Mouse (Mus musculus): ENCODE measurements around the gene Nrxn1. TPM values are rescaled to one million over a fixed set of nuclear protein-coding genes. Genes with fewer than 3 reads are reported as not detected.
A peak's percentile ranks its signal among the peaks of the same experiment; 100 is the strongest.

The Nrxn1 gene
- total RNA-seq (2014; rRNA removed) (13.6 and 13.9 TPM in 2 replicates), polyA plus RNA-seq (2012; rRNA removed) (2.9 and 3.1 TPM in 2 replicates)

DNA sequence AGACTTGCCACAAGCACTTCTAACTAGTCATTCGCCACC lies at the start of gene Nrxn1:
Gene Nrxn1, minus strand, starts transcription at position 30 of the 39 bp plus-strand sequence.
- Histone ChIP-seq H3K9ac (ENCODE audit: low read depth, low read length) (no peak within 1 kb of the TSS), H3K27me3 (ENCODE audit: control insufficient read depth, insufficient read depth, low read length) (no peaks in the 10 kb centered on the region), H3K4me1 (ENCODE audit: control insufficient read depth, insufficient read depth, low read length) (no peaks in the 10 kb centered on the region), H3K36me3 (ENCODE audit: control insufficient read depth, insufficient read depth, low read length) (no peaks in the 10 kb centered on the region), H3K27ac (replicated peaks; ENCODE audit: insufficient read depth, low read depth, low read length) (no peak within 1 kb of the TSS), H3K4me3 (ENCODE audit: insufficient read depth, low read depth, low read length) (peak within 1 kb of the TSS; percentile 27; the same call in 1 of the 2 replicates), H3K79me2 (ENCODE audit: control insufficient read depth, insufficient read depth, low read length) (no peaks in the 10 kb centered on the region)
- WGBS = 0% methylated on average over 1 of the region's 1 CpGs
- no peak for TF ChIP-seq CTCF (IDR thresholded peaks at IDR 0.05; ENCODE audit: low read depth, low read length)
- no peak for DNase-seq (ENCODE audit: extremely low read depth, low read depth, low spot score)

DNA sequence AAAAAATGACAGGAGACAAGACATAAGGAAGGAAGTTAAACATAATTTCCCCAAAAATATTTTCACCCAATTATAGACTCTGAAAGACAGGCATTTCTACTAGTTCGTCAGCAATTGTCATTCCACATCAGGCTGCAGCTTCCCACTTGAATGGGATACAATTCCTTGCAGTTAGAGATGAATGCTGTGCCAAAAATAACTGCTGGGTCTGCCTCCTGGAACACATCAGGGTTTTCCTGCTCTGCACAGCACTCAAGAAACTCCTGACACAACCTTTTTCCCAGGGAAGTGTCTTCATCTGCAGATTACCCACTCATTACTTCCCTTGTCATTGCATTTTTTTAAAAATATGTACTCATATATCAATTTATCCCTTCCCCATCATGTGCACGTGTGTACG lies 44.0 kb upstream of the Nrxn1 start:
- no peak for TF ChIP-seq CTCF (IDR thresholded peaks at IDR 0.05; ENCODE audit: low read depth, low read length)
- H3K27me3 ChIP-seq (ENCODE audit: control insufficient read depth, insufficient read depth, low read length) = no peaks in the 10 kb centered on the region
- no peak overlapping the region for H3K27ac ChIP-seq (replicated peaks; ENCODE audit: insufficient read depth, low read depth, low read length)
- H3K4me1 ChIP-seq (ENCODE audit: control insufficient read depth, insufficient read depth, low read length) = no peaks in the 10 kb centered on the region
- H3K79me2 ChIP-seq (ENCODE audit: control insufficient read depth, insufficient read depth, low read length) = no peaks in the 10 kb centered on the region
- DNase-seq (ENCODE audit: extremely low read depth, low read depth, low spot score) = no peak
- H3K9ac ChIP-seq (ENCODE audit: low read depth, low read length) = no peak overlapping the region
- WGBS = 52% methylated on average over 3 of the region's 3 CpGs
- no peak overlapping the region for H3K4me3 ChIP-seq (ENCODE audit: insufficient read depth, low read depth, low read length)
- no peaks in the 10 kb centered on the region for H3K36me3 ChIP-seq (ENCODE audit: control insufficient read depth, insufficient read depth, low read length)

DNA sequence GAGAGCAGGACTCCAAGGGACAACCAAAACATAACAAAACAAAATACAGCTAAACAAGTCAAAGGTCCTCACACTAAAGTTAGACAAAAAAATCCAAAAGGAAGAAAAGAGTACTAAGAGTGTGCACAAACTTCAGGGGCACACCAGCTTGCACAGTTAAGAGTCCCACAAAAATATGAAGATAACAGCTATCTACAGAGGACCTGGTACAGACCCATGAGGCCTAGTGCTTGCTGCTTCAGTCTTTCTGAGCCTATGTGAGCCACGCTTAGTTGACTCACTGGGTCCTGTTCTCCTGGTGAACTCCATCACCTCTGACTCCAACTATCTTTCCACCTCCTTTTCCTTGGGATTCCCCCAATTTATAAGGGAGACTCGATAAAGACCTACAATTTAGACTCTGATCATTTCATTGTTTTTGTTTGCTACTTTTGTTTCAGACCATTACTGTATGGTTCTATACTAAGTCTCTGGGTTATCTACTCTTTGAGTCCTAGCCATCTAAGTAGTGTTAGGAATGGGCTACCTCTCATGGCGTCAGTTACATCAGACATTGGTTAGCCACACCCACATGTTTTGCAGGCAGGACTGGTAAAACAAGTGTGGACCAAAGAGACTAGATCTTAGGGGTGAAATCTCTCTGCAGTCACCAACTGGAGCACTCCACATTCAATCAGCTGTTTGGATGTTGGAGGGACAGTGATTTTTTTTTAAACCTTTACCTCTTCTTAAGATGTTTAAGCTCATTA lies 20.2 kb upstream of the Nrxn1 start:
- H3K9ac ChIP-seq (ENCODE audit: low read depth, low read length) = no peak overlapping the region
- TF ChIP-seq POLR2A (IDR thresholded peaks at IDR 0.05; ENCODE audit: extremely low read depth, insufficient read depth, low read length) = no peak
- no peak for TF ChIP-seq CTCF (IDR thresholded peaks at IDR 0.05; ENCODE audit: low read depth, low read length)
- no peaks in the 10 kb centered on the region for H3K79me2 ChIP-seq (ENCODE audit: control insufficient read depth, insufficient read depth, low read length)
- H3K4me1 ChIP-seq (ENCODE audit: control insufficient read depth, insufficient read depth, low read length) = no peaks in the 10 kb centered on the region
- H3K36me3 ChIP-seq (ENCODE audit: control insufficient read depth, insufficient read depth, low read length) = no peaks in the 10 kb centered on the region
- WGBS = 75% methylated on average over 3 of the region's 3 CpGs
- H3K4me3 ChIP-seq (ENCODE audit: insufficient read depth, low read depth, low read length) = no peak overlapping the region
- DNase-seq (ENCODE audit: extremely low read depth, low read depth, low spot score) = no peak
- no peak overlapping the region for H3K27ac ChIP-seq (replicated peaks; ENCODE audit: insufficient read depth, low read depth, low read length)
- H3K27me3 ChIP-seq (ENCODE audit: control insufficient read depth, insufficient read depth, low read length) = no peaks in the 10 kb centered on the region

DNA sequence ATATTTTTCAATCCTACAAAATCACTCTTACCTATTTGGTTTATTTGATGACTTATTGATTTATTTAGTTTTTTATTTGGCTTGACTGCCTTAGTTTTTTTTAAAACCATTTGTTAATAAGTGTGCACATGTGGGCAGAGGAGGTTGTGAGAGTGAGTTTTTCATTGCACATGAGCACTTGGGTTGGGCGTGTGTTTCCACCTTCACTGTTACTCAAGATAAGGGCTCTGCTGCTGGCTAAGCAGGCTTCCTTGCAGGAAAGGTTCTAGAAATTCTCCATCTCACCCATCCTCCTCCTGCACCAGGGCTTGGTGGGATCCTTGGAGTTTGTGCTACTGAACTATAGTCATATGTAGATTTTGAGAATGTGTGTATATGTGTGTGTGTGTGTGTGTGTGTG lies 19.2 kb upstream of the Nrxn1 start:
- Histone ChIP-seq H3K79me2 (ENCODE audit: control insufficient read depth, insufficient read depth, low read length) (no peaks in the 10 kb centered on the region), H3K27me3 (ENCODE audit: control insufficient read depth, insufficient read depth, low read length) (no peaks in the 10 kb centered on the region), H3K27ac (replicated peaks; ENCODE audit: insufficient read depth, low read depth, low read length) (no peak overlapping the region), H3K4me1 (ENCODE audit: control insufficient read depth, insufficient read depth, low read length) (no peaks in the 10 kb centered on the region), H3K4me3 (ENCODE audit: insufficient read depth, low read depth, low read length) (no peak overlapping the region), H3K36me3 (ENCODE audit: control insufficient read depth, insufficient read depth, low read length) (no peaks in the 10 kb centered on the region), H3K9ac (ENCODE audit: low read depth, low read length) (no peak overlapping the region)
- TF ChIP-seq CTCF (IDR thresholded peaks at IDR 0.05; ENCODE audit: low read depth, low read length) (no peak), POLR2A (IDR thresholded peaks at IDR 0.05; ENCODE audit: extremely low read depth, insufficient read depth, low read length) (no peak)
- 88% methylated on average over 1 of the region's 1 CpGs for WGBS
- DNase-seq (ENCODE audit: extremely low read depth, low read depth, low spot score) = no peak

DNA sequence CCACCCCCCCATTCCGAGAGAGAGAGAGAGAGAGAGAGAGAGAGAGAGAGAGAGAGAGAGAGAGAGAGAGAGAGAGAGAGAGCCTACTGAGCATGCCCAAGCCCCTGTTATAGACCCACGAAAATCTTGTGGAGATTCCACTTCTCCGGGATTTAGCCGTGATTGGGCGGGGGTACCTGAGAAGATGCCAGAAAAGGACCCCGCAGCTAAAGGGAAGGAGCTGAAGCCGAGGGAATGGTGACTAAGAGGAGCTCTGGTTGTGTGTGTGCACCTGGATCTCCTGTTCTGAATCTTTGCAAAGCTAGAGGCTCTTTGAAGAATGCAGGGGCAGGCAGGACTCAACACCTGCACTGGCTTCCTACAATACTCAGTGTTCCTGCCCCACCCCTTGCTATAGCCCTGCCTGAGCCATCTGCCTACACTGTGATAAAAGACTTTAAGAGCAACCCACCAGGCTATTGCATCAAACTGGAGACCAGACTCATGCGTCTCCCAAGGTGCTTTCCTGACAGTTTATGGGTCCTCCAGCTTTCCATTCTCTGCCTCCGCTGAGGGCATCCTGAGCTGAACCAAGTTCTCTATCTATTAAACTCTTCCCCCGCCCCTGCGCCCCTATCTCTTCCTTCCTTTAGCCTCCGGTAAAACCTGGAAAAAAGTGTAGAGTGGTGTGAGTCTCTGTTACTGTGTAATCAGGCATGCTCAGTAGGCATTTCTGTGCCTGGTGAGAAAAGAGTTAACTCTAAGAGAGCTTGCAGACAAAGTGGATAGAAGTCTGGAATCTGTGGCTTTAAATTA lies 407 bp upstream of the Nrxn1 start:
- H3K79me2 ChIP-seq (ENCODE audit: control insufficient read depth, insufficient read depth, low read length) = no peaks in the 10 kb centered on the region
- no peaks in the 10 kb centered on the region for H3K36me3 ChIP-seq (ENCODE audit: control insufficient read depth, insufficient read depth, low read length)
- H3K9ac ChIP-seq (ENCODE audit: low read depth, low read length) = no peak overlapping the region
- DNase-seq (ENCODE audit: extremely low read depth, low read depth, low spot score) = no peak
- 34% methylated on average over 12 of the region's 12 CpGs for WGBS
- TF ChIP-seq POLR2A (IDR thresholded peaks at IDR 0.05; ENCODE audit: extremely low read depth, insufficient read depth, low read length) (no peak), CTCF (IDR thresholded peaks at IDR 0.05; ENCODE audit: low read depth, low read length) (no peak)
- H3K4me1 ChIP-seq (ENCODE audit: control insufficient read depth, insufficient read depth, low read length) = no peaks in the 10 kb centered on the region
- no peak overlapping the region for H3K27ac ChIP-seq (replicated peaks; ENCODE audit: insufficient read depth, low read depth, low read length)
- no peak overlapping the region for H3K4me3 ChIP-seq (ENCODE audit: insufficient read depth, low read depth, low read length)
- H3K27me3 ChIP-seq (ENCODE audit: control insufficient read depth, insufficient read depth, low read length) = no peaks in the 10 kb centered on the region

DNA sequence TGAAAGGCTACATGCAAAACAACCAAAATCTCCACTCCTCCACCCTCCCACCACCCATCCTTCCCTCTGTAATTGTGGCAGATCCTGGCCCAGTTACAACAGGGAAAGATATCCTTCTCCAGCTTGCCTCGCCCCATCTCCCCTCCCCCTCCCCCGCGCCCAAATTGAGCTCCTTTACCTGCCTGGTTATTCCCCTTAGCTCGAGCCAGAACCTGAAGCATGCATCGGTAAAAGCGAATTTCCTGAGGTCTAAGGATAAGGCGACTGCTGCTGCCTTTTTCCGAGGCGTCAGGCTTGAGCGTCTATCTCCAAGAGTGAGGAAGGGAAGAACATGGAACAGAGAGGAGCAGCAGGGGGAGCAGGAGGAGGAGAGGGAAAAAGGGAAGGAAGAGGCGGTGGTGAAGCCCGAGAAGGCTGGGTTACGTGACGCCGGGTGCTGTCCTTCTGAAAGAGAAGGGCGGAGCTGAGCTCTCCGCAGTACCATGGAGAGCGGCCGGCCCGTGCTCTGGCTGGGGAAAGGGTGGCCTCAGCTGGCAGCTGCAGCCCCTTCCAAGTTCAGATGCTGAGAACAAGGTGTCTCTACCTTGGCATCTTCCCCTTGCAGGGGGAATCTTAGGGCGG lies 340 bp downstream of the Nrxn1 start:
- no peak overlapping the region for H3K27ac ChIP-seq (replicated peaks; ENCODE audit: insufficient read depth, low read depth, low read length)
- H3K9ac ChIP-seq (ENCODE audit: low read depth, low read length) = no peak overlapping the region
- TF ChIP-seq CTCF (IDR thresholded peaks at IDR 0.05; ENCODE audit: low read depth, low read length) (0 out of 2 replicates have a peak, but pooled peaks have one; percentile 3), POLR2A (IDR thresholded peaks at IDR 0.05; ENCODE audit: extremely low read depth, insufficient read depth, low read length) (no peak)
- no peaks in the 10 kb centered on the region for H3K4me1 ChIP-seq (ENCODE audit: control insufficient read depth, insufficient read depth, low read length)
- H3K79me2 ChIP-seq (ENCODE audit: control insufficient read depth, insufficient read depth, low read length) = no peaks in the 10 kb centered on the region
- no peaks in the 10 kb centered on the region for H3K36me3 ChIP-seq (ENCODE audit: control insufficient read depth, insufficient read depth, low read length)
- H3K4me3 ChIP-seq (ENCODE audit: insufficient read depth, low read depth, low read length) = peak overlapping the region; percentile 27; the same call in 1 of the 2 replicates
- 3% methylated on average over 20 of the region's 21 CpGs for WGBS
- H3K27me3 ChIP-seq (ENCODE audit: control insufficient read depth, insufficient read depth, low read length) = no peaks in the 10 kb centered on the region
- DNase-seq (ENCODE audit: extremely low read depth, low read depth, low spot score) = peak; percentile 8
